Mouse (Mus musculus) lung, adult 2 months (tissue): ENCODE results near the gene Slc30a10. TPM values are rescaled to one million over a fixed set of nuclear protein-coding genes. Genes with fewer than 3 reads are reported as not detected.

ENCODE experiments used
- DNase-seq: peaks from one replicate; pipeline ENCODE4 v3.0.0; 2022
- H3K4me1 ChIP-seq: fragments of 200-500 bp; 2 replicates; pipeline ENCODE4 v1.6.1; 2011; ENCODE audit warnings: low read length; ENCODE audit not compliant: control insufficient read depth, insufficient read depth
- H3K4me3 ChIP-seq: fragments of 200-500 bp; replicated peaks from 2 replicates; pipeline ENCODE3; 2011; ENCODE audit warnings: low read depth, mild to moderate bottlenecking, control low read depth, low read length; ENCODE audit errors: extremely low read depth
- CTCF ChIP-seq: fragments of 200-500 bp; IDR thresholded peaks from 2 replicates; pipeline ENCODE4 v1.5.1; 2011; ENCODE audit warnings: mild to moderate bottlenecking, low read length, control low read depth; ENCODE audit not compliant: insufficient read depth
- POLR2A ChIP-seq: fragments of 200-500 bp; IDR thresholded peaks from 2 replicates; pipeline ENCODE4 v1.6.1; 2011; ENCODE audit warnings: low read depth, mild to moderate bottlenecking, control low read depth, low read length, borderline replicate concordance; ENCODE audit errors: extremely low read depth
- WGBS: fragments of 180-500 bp; shearing (Covaris S2); methylation state at CpG from one replicate; pipeline ENCODE4 v1.1.7; 2018; 5-methylcytosine and 5-hydroxymethylcytosine counted together
- polyA plus RNA-seq: library from polyadenylated mRNA; depleted of rRNA; stranded (reverse); fragments of >200 nt; gene quantifications from 2 replicates; pipeline ENCODE4 v1.2.3, GENCODE M21; 2012

Gene Slc30a10
- polyA plus RNA-seq, 1 experiment = not detected

- 75% methylated on average over 12 of the region's 12 CpGs for WGBS
- DNase-seq = no peak
- TF ChIP-seq POLR2A = no peak
- TF ChIP-seq CTCF = no peak
- Histone ChIP-seq H3K4me3 (no peak overlapping the region), H3K4me1 (no peaks in the 10 kb centered on the region)
Observed at GRCm38 (mm10) chr1:185483356-185484057, 28.9 kb downstream of the Slc30a10 start.

DNA sequence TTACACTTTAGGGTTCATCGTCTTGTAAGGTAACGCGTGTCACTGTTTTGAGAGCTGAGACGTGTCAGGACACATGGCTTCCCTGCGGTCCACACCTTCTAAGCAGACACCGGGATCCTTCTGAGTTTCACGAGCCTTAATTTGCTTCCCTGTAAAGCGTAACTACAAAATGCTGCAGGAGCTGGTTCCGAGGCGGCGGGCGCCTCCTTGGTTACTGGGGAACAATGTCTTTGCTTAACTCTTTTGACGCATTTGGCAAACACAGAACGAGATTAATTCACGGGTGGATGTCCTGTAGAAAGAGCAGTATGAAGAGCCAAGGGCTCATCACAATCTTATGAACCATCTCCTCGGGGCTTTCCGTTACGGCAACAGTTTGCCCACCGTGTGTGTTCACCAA lies 29.6 kb downstream of the Slc30a10 start:
- Histone ChIP-seq H3K4me3 (no peak overlapping the region), H3K4me1 (no peaks in the 10 kb centered on the region)
- 72% methylated on average over 19 of the region's 19 CpGs for WGBS
- TF ChIP-seq POLR2A = no peak
- no peak for TF ChIP-seq CTCF
- no peak for DNase-seq

DNA sequence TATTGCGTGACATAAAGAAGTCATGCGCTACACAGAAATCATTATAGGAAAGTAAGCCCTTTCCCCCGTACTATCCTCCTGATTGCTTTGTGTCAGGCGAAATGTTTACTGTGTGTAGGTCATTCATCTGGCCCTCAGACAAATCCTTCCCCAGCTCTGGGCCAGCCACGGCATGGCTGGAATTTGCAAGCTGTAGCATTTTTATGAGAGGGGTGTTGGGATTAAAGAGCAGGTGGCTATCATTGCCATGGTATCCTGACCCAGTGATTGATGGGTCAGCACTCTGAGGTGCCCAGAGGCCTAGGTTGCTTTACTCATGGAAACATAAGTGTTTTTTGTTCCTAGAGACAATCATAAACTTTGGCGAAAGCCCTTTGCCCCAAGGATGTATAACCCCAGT lies 35.2 kb downstream of the Slc30a10 start:
- H3K4me3 ChIP-seq = no peak overlapping the region
- no peak for TF ChIP-seq POLR2A
- TF ChIP-seq CTCF = no peak
- no peaks in the 10 kb centered on the region for H3K4me1 ChIP-seq
- WGBS = 73% methylated on average over 6 of the region's 6 CpGs
- DNase-seq = no peak

DNA sequence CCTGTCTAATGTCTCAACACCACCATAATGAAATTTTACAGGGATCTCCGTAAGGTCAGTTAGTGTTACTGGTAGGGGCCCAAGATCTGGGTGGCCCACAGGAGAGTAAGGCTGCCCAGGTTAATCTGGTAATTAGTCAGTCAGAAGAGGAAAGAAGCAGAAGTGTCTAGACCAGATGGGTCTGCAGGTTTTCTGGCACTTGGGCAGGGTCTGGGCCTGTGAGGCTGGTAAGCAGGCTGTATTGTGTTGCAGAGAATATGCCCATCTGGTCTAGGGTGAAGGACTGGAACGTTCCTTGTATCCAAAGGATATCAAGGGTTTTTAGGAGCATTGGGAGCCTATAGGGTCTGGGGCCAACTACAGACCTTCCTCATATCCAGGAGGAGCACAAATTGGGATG lies 36.0 kb downstream of the Slc30a10 start:
- DNase-seq = no peak
- 91% methylated on average over 2 of the region's 2 CpGs for WGBS
- Histone ChIP-seq H3K4me3 (no peak overlapping the region), H3K4me1 (no peaks in the 10 kb centered on the region)
- TF ChIP-seq POLR2A = no peak
- no peak for TF ChIP-seq CTCF

DNA sequence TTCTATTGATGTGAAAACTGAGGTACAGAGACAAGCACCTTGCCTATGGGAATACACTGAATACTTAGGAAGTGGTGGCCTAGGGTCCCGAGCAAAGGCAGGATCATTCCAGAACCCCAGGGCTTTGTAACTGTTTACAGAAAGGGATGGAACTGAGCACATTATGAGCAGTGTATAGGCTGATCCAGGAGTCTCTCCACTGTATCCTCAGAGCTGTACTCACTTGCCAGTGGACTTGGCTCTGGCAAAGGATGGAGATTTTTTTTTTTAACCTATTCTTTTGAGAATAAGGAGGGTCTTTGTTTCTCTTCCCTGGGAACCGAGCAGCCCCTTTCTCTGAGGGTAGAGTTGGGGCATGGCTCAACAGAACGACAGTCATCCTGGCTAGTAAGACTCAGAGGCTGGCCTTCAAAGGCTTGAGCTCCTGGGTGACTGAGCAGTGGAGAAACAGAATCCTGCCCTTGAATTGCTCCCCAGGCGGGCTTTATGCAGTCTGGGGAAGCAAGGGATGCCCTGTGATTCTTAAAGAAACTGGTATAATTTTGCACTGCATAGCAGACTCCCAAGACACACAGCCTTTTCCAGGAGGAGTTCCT lies 38.9 kb downstream of the Slc30a10 start:
- no peak for TF ChIP-seq POLR2A
- no peak overlapping the region for H3K4me3 ChIP-seq
- no peak for DNase-seq
- WGBS = 63% methylated on average over 4 of the region's 4 CpGs
- no peaks in the 10 kb centered on the region for H3K4me1 ChIP-seq

GRCm38 (mm10) chr1:185496791-185497460 lies 42.3 kb downstream of the Slc30a10 start:
- WGBS = 58% methylated on average over 14 of the region's 14 CpGs
- DNase-seq = no peak

GRCm38 (mm10) chr1:185500602-185501001 lies 46.0 kb downstream of the Slc30a10 start:
- Histone ChIP-seq H3K4me1 (no peaks in the 10 kb centered on the region), H3K4me3 (no peak overlapping the region)
- DNase-seq = no peak
- TF ChIP-seq CTCF (no peak), POLR2A (no peak)
- WGBS = 75% methylated on average over 7 of the region's 7 CpGs

More at GRCm38 (mm10) chr1:185496791-185497460, 42.3 kb downstream of the Slc30a10 start:
- no peak overlapping the region for H3K4me3 ChIP-seq
- H3K4me1 ChIP-seq = no peaks in the 10 kb centered on the region
- TF ChIP-seq CTCF (no peak), POLR2A (no peak)

- TF ChIP-seq POLR2A = no peak
- TF ChIP-seq CTCF = no peak
- WGBS = 35% methylated on average over 10 of the region's 10 CpGs
- Histone ChIP-seq H3K4me3 (no peak overlapping the region), H3K4me1 (no peaks in the 10 kb centered on the region)
- DNase-seq = no peak
Observed at GRCm38 (mm10) chr1:185501801-185502340, 47.2 kb downstream of the Slc30a10 start.

GRCm38 (mm10) chr1:185502550-185502949 lies 47.9 kb downstream of the Slc30a10 start:
- Histone ChIP-seq H3K4me1 (no peaks in the 10 kb centered on the region), H3K4me3 (no peak overlapping the region)
- 57% methylated on average over 6 of the region's 6 CpGs for WGBS
- TF ChIP-seq POLR2A (no peak), CTCF (no peak)
- no peak for DNase-seq
